Mouse (Mus musculus) liver, adult 2 months (tissue): ENCODE data around the gene Kcnj5. TPM values are rescaled to one million over a fixed set of nuclear protein-coding genes. Genes with fewer than 3 reads are reported as not detected.

Experiments
- DNase-seq: peaks from one replicate; pipeline ENCODE4 v3.0.0-alpha.2; 2011; ENCODE audit warnings: low read depth, low spot score; ENCODE audit errors: extremely low read depth
- H3K27ac ChIP-seq: fragments of 200-500 bp; replicated peaks from 2 replicates; pipeline ENCODE4 v1.5.1; 2012; ENCODE audit warnings: low read depth, mild to moderate bottlenecking, control low read depth, inconsistent platforms, low read length; ENCODE audit not compliant: insufficient read depth
- H3K27me3 ChIP-seq: fragments of 200-500 bp; 2 replicates; pipeline ENCODE4 v1.6.1; 2012; ENCODE audit warnings: mild to moderate bottlenecking, moderate library complexity, low read length, inconsistent platforms; ENCODE audit not compliant: control insufficient read depth, insufficient read depth
- H3K36me3 ChIP-seq: fragments of 200-500 bp; 2 replicates; pipeline ENCODE4 v1.6.1; 2012; ENCODE audit warnings: low read length, inconsistent platforms; ENCODE audit not compliant: control insufficient read depth, insufficient read depth
- H3K4me1 ChIP-seq: fragments of 200-500 bp; 2 replicates; pipeline ENCODE4 v1.6.1; 2011; ENCODE audit warnings: low read length; ENCODE audit not compliant: control insufficient read depth, insufficient read depth
- H3K4me3 ChIP-seq: fragments of 200-500 bp; 2 replicates; pipeline ENCODE4 v1.5.1; 2011; ENCODE audit warnings: low read depth, mild to moderate bottlenecking, control low read depth, low read length, moderate library complexity; ENCODE audit not compliant: insufficient read depth
- H3K79me2 ChIP-seq: fragments of 200-500 bp; 2 replicates; pipeline ENCODE4 v1.6.1; 2012; ENCODE audit warnings: inconsistent platforms, mild to moderate bottlenecking, low read length, moderate library complexity; ENCODE audit not compliant: control insufficient read depth, insufficient read depth
- H3K9ac ChIP-seq: fragments of 200-500 bp; 2 replicates; pipeline ENCODE4 v1.6.1; 2012; ENCODE audit warnings: low read depth, mild to moderate bottlenecking, control low read depth, inconsistent platforms, low read length
- CTCF ChIP-seq: fragments of 200-500 bp; IDR thresholded peaks from 2 replicates; pipeline ENCODE4 v1.5.1; 2011; ENCODE audit warnings: low read depth, low read length, control low read depth
- POLR2A ChIP-seq: fragments of 200-500 bp; IDR thresholded peaks from 2 replicates; pipeline ENCODE4 v1.6.1; 2011; ENCODE audit warnings: low read length, control low read depth; ENCODE audit not compliant: insufficient read depth; ENCODE audit errors: extremely low read depth
- WGBS: fragments of 180-500 bp; shearing (Covaris S2); methylation state at CpG from one replicate; pipeline ENCODE4 v1.1.7; 2018; 5-methylcytosine and 5-hydroxymethylcytosine counted together
- polyA plus RNA-seq: library from polyadenylated mRNA; depleted of rRNA; stranded (reverse); fragments of >200 nt; gene quantifications from 2 replicates; pipeline ENCODE4 v1.2.3, GENCODE M21; 2012
- total RNA-seq: library from RNA; depleted of rRNA; stranded (reverse); fragments of >200 nt; gene quantifications from 2 replicates; pipeline ENCODE4 v1.2.3, GENCODE M21; 2014

Gene Kcnj5
- total and polyA plus RNA-seq, 2 experiments: under 0.01 to 0.06 TPM

- Histone ChIP-seq H3K4me3 (no peak overlapping the region), H3K79me2 (no peaks in the 10 kb centered on the region), H3K36me3 (no peaks in the 10 kb centered on the region), H3K4me1 (no peaks in the 10 kb centered on the region), H3K9ac (no peak overlapping the region), H3K27me3 (no peaks in the 10 kb centered on the region), H3K27ac (no peak overlapping the region)
- 79% methylated on average over 1 of the region's 1 CpGs for WGBS
- no peak for DNase-seq
- TF ChIP-seq CTCF (no peak), POLR2A (no peak)
Measured at GRCm38 (mm10) chr9:32360770-32361169, 16.6 kb upstream of the Kcnj5 start.

- no peaks in the 10 kb centered on the region for H3K36me3 ChIP-seq
- peak; percentile 43 for DNase-seq
- H3K79me2 ChIP-seq: no peaks in the 10 kb centered on the region
- H3K9ac ChIP-seq: no peak overlapping the region
- 7% methylated on average over 6 of the region's 6 CpGs for WGBS
- peak; percentile 69 for TF ChIP-seq CTCF
- TF ChIP-seq POLR2A: no peak
- H3K4me3 ChIP-seq: no peak overlapping the region
- H3K27me3 ChIP-seq: no peaks in the 10 kb centered on the region
- no peak overlapping the region for H3K27ac ChIP-seq
- H3K4me1 ChIP-seq: no peaks in the 10 kb centered on the region
Measured at GRCm38 (mm10) chr9:32350332-32350731, 6.2 kb upstream of the Kcnj5 start.

GRCm38 (mm10) chr9:32349344-32349743 is 5.2 kb upstream of the Kcnj5 start:
- H3K27ac ChIP-seq: no peak overlapping the region
- no peaks in the 10 kb centered on the region for H3K36me3 ChIP-seq
- peaks cover 5% of the 10 kb centered on the region; the same call in 1 of the 2 replicates for H3K27me3 ChIP-seq
- H3K4me3 ChIP-seq: no peak overlapping the region
- WGBS: 86% methylated on average over 10 of the region's 10 CpGs
- no peaks in the 10 kb centered on the region for H3K4me1 ChIP-seq
- TF ChIP-seq CTCF: no peak
- TF ChIP-seq POLR2A: no peak
- H3K9ac ChIP-seq: no peak overlapping the region
- no peaks in the 10 kb centered on the region for H3K79me2 ChIP-seq
- no peak for DNase-seq

- Histone ChIP-seq H3K4me1 (no peaks in the 10 kb centered on the region), H3K27ac (no peak overlapping the region), H3K9ac (no peak overlapping the region), H3K27me3 (peaks cover 5% of the 10 kb centered on the region; the same call in 1 of the 2 replicates), H3K79me2 (no peaks in the 10 kb centered on the region), H3K4me3 (no peak overlapping the region), H3K36me3 (no peaks in the 10 kb centered on the region)
- no peak for DNase-seq
- WGBS: 85% methylated on average over 8 of the region's 8 CpGs
- no peak for TF ChIP-seq POLR2A
- no peak for TF ChIP-seq CTCF
Measured at GRCm38 (mm10) chr9:32348096-32348495, 3.9 kb upstream of the Kcnj5 start.

- peaks cover 5% of the 10 kb centered on the region; the same call in 1 of the 2 replicates for H3K27me3 ChIP-seq
- no peak overlapping the region for H3K27ac ChIP-seq
- no peaks in the 10 kb centered on the region for H3K79me2 ChIP-seq
- H3K4me3 ChIP-seq: no peak overlapping the region
- WGBS: 15% methylated on average over 21 of the region's 21 CpGs
- no peak for DNase-seq
- TF ChIP-seq POLR2A: no peak
- TF ChIP-seq CTCF: no peak
- H3K36me3 ChIP-seq: no peaks in the 10 kb centered on the region
- H3K4me1 ChIP-seq: no peaks in the 10 kb centered on the region
- no peak overlapping the region for H3K9ac ChIP-seq
Measured at GRCm38 (mm10) chr9:32344489-32344888, 339 bp upstream of the Kcnj5 start.

- no peak overlapping the region for H3K9ac ChIP-seq
- no peaks in the 10 kb centered on the region for H3K36me3 ChIP-seq
- no peak overlapping the region for H3K27ac ChIP-seq
- peaks cover 5% of the 10 kb centered on the region; the same call in 1 of the 2 replicates for H3K27me3 ChIP-seq
- no peak for DNase-seq
- H3K4me1 ChIP-seq: no peaks in the 10 kb centered on the region
- no peak for TF ChIP-seq CTCF
- TF ChIP-seq POLR2A: no peak
- no peak overlapping the region for H3K4me3 ChIP-seq
- 29% methylated on average over 8 of the region's 8 CpGs for WGBS
- H3K79me2 ChIP-seq: no peaks in the 10 kb centered on the region
Measured at GRCm38 (mm10) chr9:32342929-32343328, 1.2 kb downstream of the Kcnj5 start.
